Mouse (Mus musculus) layer of hippocampus, adult 11-12 months (tissue): ENCODE measurements around the gene Ifitm2.

ENCODE experiments used
- DNase-seq: peaks from one replicate; pipeline ENCODE4 v3.0.0; 2022; ENCODE audit warnings: low spot score

The Ifitm2 gene

GRCm38 (mm10) chr7:140967862-140968591 lies 12.2 kb upstream of the Ifitm2 start:
- no peak for DNase-seq

- no peak for DNase-seq
Measured at GRCm38 (mm10) chr7:140966921-140967320, 11.1 kb upstream of the Ifitm2 start, which contains the start of gene Ifitm1. TSS of gene Ifitm1 (plus strand) at chr7:140967221.

- no peak for DNase-seq
Measured at GRCm38 (mm10) chr7:140962733-140963132, 6.9 kb upstream of the Ifitm2 start.

GRCm38 (mm10) chr7:140961416-140961815 lies 5.6 kb upstream of the Ifitm2 start:
- no peak for DNase-seq

- no peak for DNase-seq
Measured at GRCm38 (mm10) chr7:140960026-140960425, 4.2 kb upstream of the Ifitm2 start.

GRCm38 (mm10) chr7:140959181-140959901 lies 3.6 kb upstream of the Ifitm2 start:
- peak; percentile 47 for DNase-seq

GRCm38 (mm10) chr7:140956556-140956869 lies 726 bp upstream of the Ifitm2 start:
- no peak for DNase-seq

- no peak for DNase-seq
Measured at GRCm38 (mm10) chr7:140955342-140955741, 445 bp downstream of the Ifitm2 start.

GRCm38 (mm10) chr7:140954733-140955071 lies 1.1 kb downstream of the Ifitm2 start:
- no peak for DNase-seq

GRCm38 (mm10) chr7:140953800-140954732 lies 1.7 kb downstream of the Ifitm2 start:
- no peak for DNase-seq

GRCm38 (mm10) chr7:140953133-140953532 lies 2.7 kb downstream of the Ifitm2 start:
- no peak for DNase-seq

GRCm38 (mm10) chr7:140952441-140952840 lies 3.3 kb downstream of the Ifitm2 start:
- DNase-seq: no peak

- no peak for DNase-seq
Measured at GRCm38 (mm10) chr7:140951765-140952164, 4.0 kb downstream of the Ifitm2 start.

- DNase-seq: no peak
Measured at GRCm38 (mm10) chr7:140951051-140951450, 4.7 kb downstream of the Ifitm2 start.

- no peak for DNase-seq
Measured at GRCm38 (mm10) chr7:140949824-140950530, 5.8 kb downstream of the Ifitm2 start, which contains the start of gene Ifitm5. TSS of gene Ifitm5 (minus strand) at chr7:140950291.

GRCm38 (mm10) chr7:140949255-140949654 lies 6.5 kb downstream of the Ifitm2 start:
- DNase-seq: no peak

- no peak for DNase-seq
Measured at GRCm38 (mm10) chr7:140948161-140948560, 7.6 kb downstream of the Ifitm2 start.

- DNase-seq: no peak
Measured at GRCm38 (mm10) chr7:140946980-140947379, 8.8 kb downstream of the Ifitm2 start.

- no peak for DNase-seq
Measured at GRCm38 (mm10) chr7:140946311-140946710, 9.5 kb downstream of the Ifitm2 start.

- no peak for DNase-seq
Measured at GRCm38 (mm10) chr7:140945247-140945646, 10.5 kb downstream of the Ifitm2 start.

GRCm38 (mm10) chr7:140944236-140944635 lies 11.6 kb downstream of the Ifitm2 start:
- no peak for DNase-seq

GRCm38 (mm10) chr7:140943356-140943755 lies 12.4 kb downstream of the Ifitm2 start:
- no peak for DNase-seq
